Mouse (Mus musculus): ENCODE measurements at regions not wholly inside any gene's neighbourhood (a gene's known extent, or its start where the extent isn't known, plus 50 kb on each side); places are given as distances from the start of the nearest gene placed in this dataset.
A peak's percentile ranks its signal among the peaks of the same experiment; 100 is the strongest.
"Not testable (repeated sequence)": the region's sequence is repeated elsewhere in the genome, so short reads cannot be mapped to it uniquely, and the experiment has no call there.

DNA sequence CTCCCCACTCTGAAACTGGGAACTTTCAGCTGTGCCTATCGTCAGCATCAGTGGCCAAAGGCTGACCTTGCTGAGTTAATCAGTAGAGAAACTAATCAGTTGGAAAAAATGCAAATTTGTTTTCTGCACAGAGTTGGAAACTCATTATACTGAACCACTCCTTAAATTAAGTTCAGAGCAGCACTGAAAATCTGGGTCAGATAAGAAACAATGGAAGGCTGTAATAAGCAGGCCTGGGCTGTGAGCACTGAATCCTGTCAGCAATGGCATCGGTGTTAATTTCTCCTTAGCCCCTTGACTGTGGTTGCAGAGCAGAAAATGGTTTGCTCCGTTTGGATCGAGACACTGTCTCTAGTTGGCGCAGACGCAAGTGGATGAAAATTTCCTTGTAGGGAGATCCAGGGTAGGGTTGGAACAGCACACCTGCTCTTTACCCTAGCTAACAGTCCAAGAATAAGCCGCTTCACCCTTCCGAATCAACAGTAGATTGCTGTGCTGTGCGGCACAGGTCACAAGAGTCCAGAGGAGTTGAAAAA is 289.4 kb downstream of the Tox3 start:
- H3K27me3 ChIP-seq (ENCODE audit: control insufficient read depth, insufficient read depth, low read length): no peaks in the 10 kb centered on the region
- H3K36me3 ChIP-seq (replicated peaks; ENCODE audit: control insufficient read depth, insufficient read depth, low read length): no peaks in the 10 kb centered on the region
- no peak for DNase-seq (ENCODE audit: low spot score)
- H3K4me2 ChIP-seq (ENCODE audit: low read depth, low read length): no peak overlapping the region
- ATAC-seq (ENCODE audit: insufficient read depth, low read depth): no peak
- 72% methylated on average over 9 of the region's 9 CpGs for WGBS
- H3K9me3 ChIP-seq (replicated peaks; ENCODE audit: control insufficient read depth, low read length): no peaks in the 10 kb centered on the region
- H3K9ac ChIP-seq (replicated peaks; ENCODE audit: low read depth, low read length): no peak overlapping the region
- peaks cover 9% of the 10 kb centered on the region; the same call in 1 of the 2 replicates for H3K4me1 ChIP-seq (ENCODE audit: control insufficient read depth, insufficient read depth)
- TF ChIP-seq CTCF (IDR thresholded peaks at IDR 0.05; ENCODE audit: low read depth) (no peak), EP300 (IDR thresholded peaks at IDR 0.05; ENCODE audit: low read depth) (no peak)
- no peak overlapping the region for H3K27ac ChIP-seq (ENCODE audit: low read depth)
- H3K4me3 ChIP-seq (ENCODE audit: low read depth, low read length): no peak overlapping the region

DNA sequence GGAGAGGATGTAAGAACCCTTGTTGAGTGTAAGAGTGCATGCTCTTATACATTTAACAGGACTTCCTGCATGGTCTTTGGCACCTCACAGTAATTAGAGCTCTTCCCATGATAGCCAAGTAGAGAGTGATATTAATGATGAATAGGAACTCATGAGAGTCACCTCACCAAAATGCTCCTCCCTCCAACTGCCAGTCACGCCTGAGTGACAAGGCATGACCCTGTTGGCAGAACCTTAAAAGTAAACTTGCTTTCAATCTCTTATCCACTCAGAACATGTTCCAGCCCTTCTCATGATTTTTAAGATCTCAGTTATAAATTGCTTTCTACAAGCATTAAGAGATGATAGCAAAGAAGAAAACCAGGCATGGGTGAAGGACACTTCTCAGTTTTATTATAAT is 291.8 kb downstream of the Tox3 start:
- ATAC-seq (ENCODE audit: insufficient read depth, low read depth) (no peak), DNase-seq (ENCODE audit: low spot score) (no peak)
- Histone ChIP-seq H3K36me3 (replicated peaks; ENCODE audit: control insufficient read depth, insufficient read depth, low read length) (no peaks in the 10 kb centered on the region), H3K27ac (ENCODE audit: low read depth) (no peak overlapping the region), H3K4me2 (ENCODE audit: low read depth, low read length) (no peak overlapping the region), H3K27me3 (ENCODE audit: control insufficient read depth, insufficient read depth, low read length) (no peaks in the 10 kb centered on the region), H3K9ac (replicated peaks; ENCODE audit: low read depth, low read length) (no peak overlapping the region), H3K4me1 (ENCODE audit: control insufficient read depth, insufficient read depth) (peaks cover 5% of the 10 kb centered on the region; the same call in 1 of the 2 replicates), H3K9me3 (replicated peaks; ENCODE audit: control insufficient read depth, low read length) (no peaks in the 10 kb centered on the region), H3K4me3 (ENCODE audit: low read depth, low read length) (no peak overlapping the region)
- WGBS: 82% methylated on average over 1 of the region's 1 CpGs
- TF ChIP-seq CTCF (IDR thresholded peaks at IDR 0.05; ENCODE audit: low read depth) (no peak), EP300 (IDR thresholded peaks at IDR 0.05; ENCODE audit: low read depth) (no peak)

DNA sequence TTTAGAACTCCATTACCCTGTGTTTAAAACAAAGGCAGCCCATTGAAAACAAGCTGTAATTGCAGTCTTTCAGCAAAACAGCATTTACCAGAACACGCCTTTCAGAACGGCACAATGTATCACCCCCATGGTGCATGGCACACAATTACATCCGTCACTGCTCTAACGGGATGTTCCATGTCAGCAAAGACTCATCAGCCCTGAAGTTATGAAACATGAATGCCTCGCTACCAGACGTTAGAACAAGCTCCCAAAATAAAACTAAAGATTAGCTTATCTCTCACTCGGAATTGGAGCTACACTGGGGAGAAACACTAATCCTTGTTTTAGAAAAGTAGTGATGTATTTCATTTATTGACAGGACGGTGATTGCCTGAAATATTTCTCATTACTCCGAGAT is 301.4 kb downstream of the Tox3 start:
- peak overlapping the region; percentile 30; the same call in 1 of the 2 replicates for H3K4me2 ChIP-seq (ENCODE audit: low read depth, low read length)

DNA sequence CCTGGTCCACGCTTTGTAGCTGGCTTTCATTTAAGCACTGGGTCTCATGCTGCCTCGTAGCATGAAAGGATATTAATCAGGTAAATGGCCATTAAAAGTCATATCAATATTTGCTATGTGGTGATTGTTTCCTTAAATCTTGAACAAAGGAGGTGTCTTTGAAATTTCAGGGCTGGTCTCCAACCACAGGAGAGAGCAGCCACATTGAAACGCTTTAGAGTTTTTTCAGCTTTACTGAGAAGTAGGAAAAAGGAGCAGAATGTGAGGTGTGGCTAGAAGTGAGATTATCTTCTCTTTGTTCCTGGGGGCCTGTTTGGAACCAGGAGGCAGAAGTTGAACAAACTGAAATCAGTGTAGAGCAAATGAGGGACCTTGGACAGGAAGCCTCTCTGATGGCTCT is 311.7 kb downstream of the Tox3 start:
- ATAC-seq (ENCODE audit: insufficient read depth, low read depth): no peak
- TF ChIP-seq CTCF (IDR thresholded peaks at IDR 0.05; ENCODE audit: low read depth) (no peak), EP300 (IDR thresholded peaks at IDR 0.05; ENCODE audit: low read depth) (no peak)
- no peaks in the 10 kb centered on the region for H3K4me1 ChIP-seq (ENCODE audit: control insufficient read depth, insufficient read depth)
- WGBS: 81% methylated on average over 3 of the region's 3 CpGs
- H3K4me3 ChIP-seq (ENCODE audit: low read depth, low read length): no peak overlapping the region
- no peak overlapping the region for H3K9ac ChIP-seq (replicated peaks; ENCODE audit: low read depth, low read length)
- no peaks in the 10 kb centered on the region for H3K36me3 ChIP-seq (replicated peaks; ENCODE audit: control insufficient read depth, insufficient read depth, low read length)
- H3K27me3 ChIP-seq (ENCODE audit: control insufficient read depth, insufficient read depth, low read length): no peaks in the 10 kb centered on the region
- H3K4me2 ChIP-seq (ENCODE audit: low read depth, low read length): no peak overlapping the region
- H3K9me3 ChIP-seq (replicated peaks; ENCODE audit: control insufficient read depth, low read length): no peaks in the 10 kb centered on the region
- DNase-seq (ENCODE audit: low spot score): no peak
- H3K27ac ChIP-seq (ENCODE audit: low read depth): no peak overlapping the region

More for the DNA sequence above, 301.4 kb downstream of the Tox3 start:
- ATAC-seq (ENCODE audit: insufficient read depth, low read depth): peak; percentile 80
- Histone ChIP-seq H3K36me3 (replicated peaks; ENCODE audit: control insufficient read depth, insufficient read depth, low read length) (no peaks in the 10 kb centered on the region), H3K4me3 (ENCODE audit: low read depth, low read length) (no peak overlapping the region), H3K9ac (replicated peaks; ENCODE audit: low read depth, low read length) (no peak overlapping the region), H3K27me3 (ENCODE audit: control insufficient read depth, insufficient read depth, low read length) (no peaks in the 10 kb centered on the region), H3K27ac (ENCODE audit: low read depth) (peak overlapping the region; percentile 40; the same call in 1 of the 2 replicates), H3K9me3 (replicated peaks; ENCODE audit: control insufficient read depth, low read length) (no peaks in the 10 kb centered on the region), H3K4me1 (ENCODE audit: control insufficient read depth, insufficient read depth) (peaks cover 12% of the 10 kb centered on the region; the same call in 1 of the 2 replicates)
- 16% methylated on average over 9 of the region's 9 CpGs for WGBS
- TF ChIP-seq EP300 (IDR thresholded peaks at IDR 0.05; ENCODE audit: low read depth) (peak; percentile 62; the same call in 1 of the 2 replicates), CTCF (IDR thresholded peaks at IDR 0.05; ENCODE audit: low read depth) (no peak)
- peak; percentile 74 for DNase-seq (ENCODE audit: low spot score)

DNA sequence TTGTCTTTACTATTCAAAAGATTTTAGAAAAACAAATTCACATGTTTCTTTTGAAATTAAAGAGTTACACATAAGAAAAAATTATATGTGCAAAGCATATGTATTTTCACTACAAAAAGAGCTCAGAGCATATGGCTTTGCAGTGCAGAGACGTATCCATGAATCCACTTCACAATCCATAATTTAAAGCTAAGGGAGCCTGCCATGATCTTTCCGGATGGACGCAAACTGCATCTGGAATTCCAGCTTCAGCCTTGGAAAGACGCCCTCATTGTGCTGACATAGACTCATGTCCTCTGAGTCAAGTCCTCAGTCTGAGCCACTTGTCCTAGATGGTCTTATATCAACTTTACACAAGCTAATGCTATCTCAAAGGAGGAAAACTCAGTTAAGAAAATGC is 315.6 kb downstream of the Tox3 start:
- TF ChIP-seq EP300 (IDR thresholded peaks at IDR 0.05; ENCODE audit: low read depth) (no peak), CTCF (IDR thresholded peaks at IDR 0.05; ENCODE audit: low read depth) (no peak)
- DNase-seq (ENCODE audit: low spot score): no peak
- WGBS: 91% methylated on average over 4 of the region's 4 CpGs

DNA sequence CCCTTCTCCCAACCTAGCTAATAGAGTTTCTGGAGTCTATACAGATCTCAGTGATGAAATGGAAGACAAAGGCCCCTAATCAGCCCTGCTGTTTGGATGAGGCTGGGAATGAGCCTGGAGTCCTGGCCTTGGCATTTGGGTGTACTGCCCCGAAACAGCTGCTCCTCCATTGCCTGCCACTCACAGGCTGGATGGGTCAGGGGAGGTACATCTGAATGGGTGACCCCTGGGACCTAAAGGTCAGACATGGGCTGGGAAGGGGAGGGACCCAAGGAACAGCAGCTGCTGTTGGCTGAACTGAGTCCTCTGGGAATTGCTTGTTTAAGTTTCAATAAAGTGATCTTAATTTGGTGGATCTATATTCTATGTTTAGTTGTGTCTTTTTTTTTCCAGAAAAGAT is 316.9 kb downstream of the Tox3 start:
- Histone ChIP-seq H3K27me3 (ENCODE audit: control insufficient read depth, insufficient read depth, low read length) (no peaks in the 10 kb centered on the region), H3K4me2 (ENCODE audit: low read depth, low read length) (no peak overlapping the region), H3K4me3 (ENCODE audit: low read depth, low read length) (no peak overlapping the region), H3K4me1 (ENCODE audit: control insufficient read depth, insufficient read depth) (no peaks in the 10 kb centered on the region), H3K9me3 (replicated peaks; ENCODE audit: control insufficient read depth, low read length) (no peaks in the 10 kb centered on the region), H3K27ac (ENCODE audit: low read depth) (no peak overlapping the region), H3K36me3 (replicated peaks; ENCODE audit: control insufficient read depth, insufficient read depth, low read length) (no peaks in the 10 kb centered on the region), H3K9ac (replicated peaks; ENCODE audit: low read depth, low read length) (no peak overlapping the region)
- WGBS: 64% methylated on average over 1 of the region's 1 CpGs
- no peak for ATAC-seq (ENCODE audit: insufficient read depth, low read depth)
- no peak for DNase-seq (ENCODE audit: low spot score)
- TF ChIP-seq EP300 (IDR thresholded peaks at IDR 0.05; ENCODE audit: low read depth) (no peak), CTCF (IDR thresholded peaks at IDR 0.05; ENCODE audit: low read depth) (no peak)

More for the DNA sequence above, 315.6 kb downstream of the Tox3 start:
- H3K9me3 ChIP-seq (replicated peaks; ENCODE audit: control insufficient read depth, low read length): no peaks in the 10 kb centered on the region
- H3K9ac ChIP-seq (replicated peaks; ENCODE audit: low read depth, low read length): no peak overlapping the region
- no peak for ATAC-seq (ENCODE audit: insufficient read depth, low read depth)
- H3K4me2 ChIP-seq (ENCODE audit: low read depth, low read length): no peak overlapping the region
- H3K27ac ChIP-seq (ENCODE audit: low read depth): no peak overlapping the region
- H3K27me3 ChIP-seq (ENCODE audit: control insufficient read depth, insufficient read depth, low read length): no peaks in the 10 kb centered on the region
- H3K36me3 ChIP-seq (replicated peaks; ENCODE audit: control insufficient read depth, insufficient read depth, low read length): no peaks in the 10 kb centered on the region
- no peaks in the 10 kb centered on the region for H3K4me1 ChIP-seq (ENCODE audit: control insufficient read depth, insufficient read depth)
- H3K4me3 ChIP-seq (ENCODE audit: low read depth, low read length): no peak overlapping the region

DNA sequence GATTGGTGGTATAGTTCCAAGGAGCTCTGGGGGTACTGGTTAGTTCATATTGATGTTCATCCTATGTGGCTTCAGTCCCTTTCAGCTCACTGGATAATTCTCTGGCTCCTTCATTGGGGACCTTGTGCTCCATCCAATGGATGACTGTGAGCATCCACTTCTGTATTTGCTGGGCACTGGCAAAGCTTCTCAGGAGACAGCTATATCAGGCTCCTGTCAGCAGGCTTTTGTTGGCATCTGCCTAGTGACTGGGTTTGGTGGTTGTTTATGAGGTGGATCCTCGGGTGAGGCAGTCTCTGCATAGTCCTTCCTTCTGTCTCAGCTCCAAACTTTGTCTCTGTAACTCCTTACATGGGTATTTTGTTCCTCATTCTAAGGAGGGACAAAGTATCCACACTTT is 330.2 kb downstream of the Tox3 start:
- 8% methylated on average over 1 of the region's 1 CpGs for WGBS
- not testable (repeated sequence) for ATAC-seq (ENCODE audit: insufficient read depth, low read depth); H3K9me3 ChIP-seq (replicated peaks; ENCODE audit: control insufficient read depth, low read length); H3K4me1 ChIP-seq (ENCODE audit: control insufficient read depth, insufficient read depth); H3K4me3 ChIP-seq (ENCODE audit: low read depth, low read length); DNase-seq (ENCODE audit: low spot score); H3K9ac ChIP-seq (replicated peaks; ENCODE audit: low read depth, low read length); H3K36me3 ChIP-seq (replicated peaks; ENCODE audit: control insufficient read depth, insufficient read depth, low read length); H3K27me3 ChIP-seq (ENCODE audit: control insufficient read depth, insufficient read depth, low read length); H3K4me2 ChIP-seq (ENCODE audit: low read depth, low read length)
- H3K27ac ChIP-seq (ENCODE audit: low read depth): peak overlapping the region; percentile 44; the same call in 1 of the 2 replicates

Measured in heart, postnatal 0 days (tissue).